Mouse (Mus musculus) CD8-positive naive resting alpha-beta T cell, adult 2 months (primary cell): ENCODE results near the gene Wfdc11.
"Not testable (repeated sequence)": the region's sequence is repeated elsewhere in the genome, so short reads cannot be mapped to it uniquely, and the experiment has no call there.

ENCODE experiments used
- DNase-seq, 2 experiments: peaks; one replicate each; pipeline ENCODE4 v3.0.0; 2022; ENCODE audit warnings: low read depth in 2 of 2, low spot score in 2 of 2

Gene Wfdc11

GRCm38 (mm10) chr2:164641129-164641528 lies 32.8 kb downstream of the Wfdc11 start:
- DNase-seq: no peak

- DNase-seq: no peak
Observed at GRCm38 (mm10) chr2:164638696-164639095, 35.2 kb downstream of the Wfdc11 start, which contains the start of gene Wfdc16. Wfdc16 (minus strand) TSS chr2:164638796.

GRCm38 (mm10) chr2:164635266-164635665 lies 38.6 kb downstream of the Wfdc11 start:
- DNase-seq: no peak

- no peak for DNase-seq
Observed at GRCm38 (mm10) chr2:164621775-164622174, 52.1 kb downstream of the Wfdc11 start.

- no peak for DNase-seq
Observed at GRCm38 (mm10) chr2:164619050-164619449, 54.8 kb downstream of the Wfdc11 start.

- no peak for DNase-seq
Observed at GRCm38 (mm10) chr2:164615386-164615785, 58.5 kb downstream of the Wfdc11 start.

GRCm38 (mm10) chr2:164613471-164613870 lies 60.4 kb downstream of the Wfdc11 start, which contains the start of the genes Wfdc6b and Wfdc8:
Wfdc6b (plus strand) TSS chr2:164613522.
Wfdc8 (minus strand) TSS chr2:164613626.
- not testable (repeated sequence) for DNase-seq
